Mouse (Mus musculus): ENCODE data around the gene Shank2.
A peak's percentile ranks its signal among the peaks of the same experiment; 100 is the strongest.

Gene Shank2

GRCm38 (mm10) chr7:144420552-144420951 lies 418.8 kb downstream of the Shank2 start:
- no peak for DNase-seq (ENCODE audit: low read depth, low spot score)

GRCm38 (mm10) chr7:144421478-144421877 lies 419.8 kb downstream of the Shank2 start:
- DNase-seq (ENCODE audit: low read depth, low spot score), result no peak

- DNase-seq (ENCODE audit: low read depth, low spot score), result peak; percentile 23
Measured at GRCm38 (mm10) chr7:144425953-144426352, 424.2 kb downstream of the Shank2 start.

- DNase-seq (ENCODE audit: low read depth, low spot score), result no peak
Measured at GRCm38 (mm10) chr7:144426594-144426993, 424.9 kb downstream of the Shank2 start.

- no peak for DNase-seq (ENCODE audit: low read depth, low spot score)
Measured at GRCm38 (mm10) chr7:144427460-144427859, 425.7 kb downstream of the Shank2 start.

GRCm38 (mm10) chr7:144432920-144433319 lies 431.2 kb downstream of the Shank2 start:
- no peak for DNase-seq (ENCODE audit: low read depth, low spot score)

GRCm38 (mm10) chr7:144438811-144439210 lies 437.1 kb downstream of the Shank2 start:
- DNase-seq (ENCODE audit: low read depth, low spot score), result no peak

- DNase-seq (ENCODE audit: low read depth, low spot score), result no peak
Measured at GRCm38 (mm10) chr7:144441466-144441865, 439.7 kb downstream of the Shank2 start.

- no peak for DNase-seq (ENCODE audit: low read depth, low spot score)
Measured at GRCm38 (mm10) chr7:144441976-144442375, 440.2 kb downstream of the Shank2 start.

- DNase-seq (ENCODE audit: low read depth, low spot score), result no peak
Measured at GRCm38 (mm10) chr7:144444788-144445187, 443.1 kb downstream of the Shank2 start.

GRCm38 (mm10) chr7:144447146-144447545 lies 445.4 kb downstream of the Shank2 start:
- DNase-seq (ENCODE audit: low read depth, low spot score), result no peak

- DNase-seq (ENCODE audit: low read depth, low spot score), result no peak
Measured at GRCm38 (mm10) chr7:144448186-144448585, 446.5 kb downstream of the Shank2 start.

- no peak for DNase-seq (ENCODE audit: low read depth, low spot score)
Measured at GRCm38 (mm10) chr7:144449637-144450570, 448.2 kb downstream of the Shank2 start.

GRCm38 (mm10) chr7:144450661-144451060 lies 448.9 kb downstream of the Shank2 start:
- DNase-seq (ENCODE audit: low read depth, low spot score), result no peak

GRCm38 (mm10) chr7:144458881-144459280 lies 457.2 kb downstream of the Shank2 start:
- no peak for DNase-seq (ENCODE audit: low read depth, low spot score)

- no peak for DNase-seq (ENCODE audit: low read depth, low spot score)
Measured at GRCm38 (mm10) chr7:144461246-144461902, 459.6 kb downstream of the Shank2 start.

GRCm38 (mm10) chr7:144462577-144462976 lies 460.8 kb downstream of the Shank2 start:
- no peak for DNase-seq (ENCODE audit: low read depth, low spot score)

GRCm38 (mm10) chr7:144468741-144469140 lies 467.0 kb downstream of the Shank2 start:
- no peak for DNase-seq (ENCODE audit: low read depth, low spot score)

- no peak for DNase-seq (ENCODE audit: low read depth, low spot score)
Measured at GRCm38 (mm10) chr7:144469181-144469641, 467.5 kb downstream of the Shank2 start.

- no peak for DNase-seq (ENCODE audit: low read depth, low spot score)
Measured at GRCm38 (mm10) chr7:144469908-144470544, 468.3 kb downstream of the Shank2 start.

- DNase-seq (ENCODE audit: low read depth, low spot score), result peak; percentile 81
Measured at GRCm38 (mm10) chr7:144470545-144471059, 468.9 kb downstream of the Shank2 start, which contains the start of gene Cttn. Gene Cttn, minus strand, starts transcription at chr7:144471009.

- DNase-seq (ENCODE audit: low read depth, low spot score), result no peak
Measured at GRCm38 (mm10) chr7:144471103-144471502, 469.4 kb downstream of the Shank2 start.
